Mouse (Mus musculus) MEL (cell line): ENCODE data around the gene Rhobtb1. TPM values are rescaled to one million over a fixed set of nuclear protein-coding genes. Genes with fewer than 3 reads are reported as not detected.

Experiments used
- DNase-seq: peaks from one replicate; pipeline ENCODE4 v3.0.0; 2011; ENCODE audit warnings: low read depth, low spot score
- H3K27ac ChIP-seq: 2 replicates; pipeline ENCODE4 v1.5.1; 2012; ENCODE audit warnings: low read depth, mild to moderate bottlenecking, control low read depth, low read length, moderate library complexity; ENCODE audit not compliant: control insufficient read depth
- H3K27me3 ChIP-seq, 2 experiments: fragments of 150-350 bp in 1 of 2; sonication (generic) in 1 of 2; 2 replicates each; pipeline ENCODE4 v1.6.1; 2012; ENCODE audit warnings: low read length in 2 of 2, mild to moderate bottlenecking in 2 of 2, improper control_type of control experiment in 1 of 2, moderate library complexity in 1 of 2; ENCODE audit not compliant: insufficient read depth in 2 of 2, control insufficient read depth in 1 of 2
- H3K36me3 ChIP-seq, 2 experiments: 2 replicates each; pipeline ENCODE4 v1.6.1; 2012 to 2014; ENCODE audit warnings: low read length in 2 of 2, improper control_type of control experiment in 1 of 2, inconsistent platforms in 1 of 2, mild to moderate bottlenecking in 1 of 2; ENCODE audit not compliant: insufficient read depth in 2 of 2, control insufficient read depth in 1 of 2
- H3K4me1 ChIP-seq, 2 experiments: fragments of 150-350 bp in 1 of 2; sonication (generic) in 1 of 2; 2 replicates each; pipeline ENCODE4 v1.6.1; 2012; ENCODE audit warnings: low read length in 2 of 2, improper control_type of control experiment in 1 of 2, mild to moderate bottlenecking in 1 of 2; ENCODE audit not compliant: insufficient read depth in 2 of 2, control insufficient read depth in 1 of 2
- H3K4me3 ChIP-seq, 2 experiments: fragments of 150-350 bp in 1 of 2; sonication (generic) in 1 of 2; 2 replicates each; pipeline ENCODE4 v1.5.1; 2012; ENCODE audit warnings: low read depth in 2 of 2, low read length in 2 of 2, mild to moderate bottlenecking in 2 of 2, moderate library complexity in 2 of 2, control low read depth in 1 of 2, improper control_type of control experiment in 1 of 2; ENCODE audit not compliant: control insufficient read depth in 1 of 2, insufficient read depth in 1 of 2
- H3K79me2 ChIP-seq: 2 replicates; pipeline ENCODE4 v1.6.1; 2012; ENCODE audit warnings: mild to moderate bottlenecking, low read length, moderate library complexity; ENCODE audit not compliant: control insufficient read depth, poor library complexity, insufficient read depth
- H3K9ac ChIP-seq: 2 replicates; pipeline ENCODE4 v1.6.1; 2012; ENCODE audit warnings: low read depth, mild to moderate bottlenecking, control low read depth, low read length, moderate library complexity; ENCODE audit not compliant: control insufficient read depth, poor library complexity, severe bottlenecking
- H3K9me3 ChIP-seq: fragments of 150-350 bp; sonication (generic); replicated peaks from 2 replicates; pipeline ENCODE4 v1.6.1; 2012; ENCODE audit warnings: mild to moderate bottlenecking, low read length, improper control_type of control experiment, moderate library complexity; ENCODE audit not compliant: insufficient read depth
- BHLHE40 ChIP-seq: IDR thresholded peaks from 2 replicates; pipeline ENCODE4 v1.6.1; 2012; ENCODE audit warnings: low read depth, mild to moderate bottlenecking, inconsistent platforms, low read length, improper control_type of control experiment, borderline replicate concordance
- CHD2 ChIP-seq: IDR thresholded peaks from 2 replicates; pipeline ENCODE4 v1.6.1; 2011; ENCODE audit warnings: low read length, improper control_type of control experiment
- CTCF ChIP-seq, 3 experiments: IDR thresholded peaks in 2 of 3; conservative IDR thresholded peaks in 1 of 3; 2 replicates each; pipeline ENCODE4 v1.5.1; 2011 to 2012; ENCODE audit warnings: low read length in 3 of 3, low read depth in 2 of 3, mild to moderate bottlenecking in 2 of 3, improper control_type of control experiment in 1 of 3, inconsistent platforms in 1 of 3, mixed read lengths in 1 of 3, moderate library complexity in 1 of 3; ENCODE audit not compliant: control insufficient read depth in 1 of 3, insufficient read depth in 1 of 3, poor library complexity in 1 of 3, severe bottlenecking in 1 of 3
- E2F4 ChIP-seq: IDR thresholded peaks from 2 replicates; pipeline ENCODE4 v1.6.1; 2011; ENCODE audit warnings: low read depth, low read length, improper control_type of control experiment, borderline replicate concordance
- ELF1 ChIP-seq: IDR thresholded peaks from 2 replicates; pipeline ENCODE4 v1.6.1; 2014; ENCODE audit warnings: low read depth, mild to moderate bottlenecking, inconsistent platforms, low read length, improper control_type of control experiment, moderate library complexity
- GABPA ChIP-seq: IDR thresholded peaks from 2 replicates; pipeline ENCODE4 v1.6.1; 2012; ENCODE audit warnings: low read depth, mild to moderate bottlenecking, inconsistent platforms, low read length, improper control_type of control experiment, moderate library complexity
- GATA1 ChIP-seq: IDR thresholded peaks from 2 replicates; pipeline ENCODE4 v1.6.1; 2011; ENCODE audit warnings: low read depth, low read length, improper control_type of control experiment
- KAT2A ChIP-seq: conservative IDR thresholded peaks from 2 replicates; pipeline ENCODE4 v1.6.1; 2012; ENCODE audit warnings: low read depth, low read length, improper control_type of control experiment, inconsistent platforms
- MAX ChIP-seq: IDR thresholded peaks from 2 replicates; pipeline ENCODE4 v1.6.1; 2011; ENCODE audit warnings: low read length, improper control_type of control experiment
- MAZ ChIP-seq: IDR thresholded peaks from 2 replicates; pipeline ENCODE4 v1.6.1; 2012; ENCODE audit warnings: low read depth, mild to moderate bottlenecking, inconsistent platforms, low read length, improper control_type of control experiment
- NELFE ChIP-seq: IDR thresholded peaks from 2 replicates; pipeline ENCODE4 v1.6.1; 2011; ENCODE audit warnings: low read depth, low read length, improper control_type of control experiment
- TCF12 ChIP-seq: IDR thresholded peaks from 2 replicates; pipeline ENCODE4 v1.6.1; 2014; ENCODE audit warnings: low read depth, mild to moderate bottlenecking, inconsistent platforms, low read length, improper control_type of control experiment, moderate library complexity
- ZNF384 ChIP-seq: IDR thresholded peaks from 2 replicates; pipeline ENCODE4 v1.6.1; 2012; ENCODE audit warnings: low read depth, mild to moderate bottlenecking, inconsistent platforms, low read length, improper control_type of control experiment
- polyA plus RNA-seq, 2 experiments: library from polyadenylated mRNA; stranded (reverse) in 1 of 2; unstranded in 1 of 2; fragments of >175 nt in 1 of 2; fragments of >200 nt in 1 of 2; gene quantifications; 2 replicates each; pipeline versions ENCODE4 v1.2.1 to v1.2.4; 2012; ENCODE audit warnings: low replicate concordance in 2 of 2, low read depth in 1 of 2; ENCODE audit not compliant: insufficient read length in 2 of 2, insufficient read depth in 1 of 2, missing spikeins in 1 of 2
- total RNA-seq: library from RNA; depleted of rRNA; stranded (reverse); fragments of 300-350 nt; gene quantifications from 2 replicates; pipeline ENCODE4 v1.2.3, GENCODE M21; 2012

Rhobtb1 gene
- total and polyA plus RNA-seq, 3 experiments: not detected

- H3K27me3 ChIP-seq: no peaks in the 10 kb centered on the region
- H3K9ac ChIP-seq: no peak overlapping the region
- no peak overlapping the region for H3K4me3 ChIP-seq
- no peaks in the 10 kb centered on the region for H3K4me1 ChIP-seq
- no peaks in the 10 kb centered on the region for H3K9me3 ChIP-seq
- no peak for DNase-seq
- H3K36me3 ChIP-seq: no peaks in the 10 kb centered on the region
- H3K79me2 ChIP-seq: no peaks in the 10 kb centered on the region
- TF ChIP-seq GABPA (no peak), GATA1 (no peak), CTCF (IDR thresholded peaks at IDR 0.05 in 2 of 3, conservative IDR thresholded peaks at IDR 0.05 in 1 of 3; ENCODE audit: control insufficient read depth in 1 of 3, insufficient read depth in 1 of 3, low read depth in 2 of 3, low read length in 3 of 3, poor library complexity in 1 of 3, severe bottlenecking in 1 of 3) (no peak), NELFE (no peak), E2F4 (no peak), MAZ (no peak), MAX (no peak), ELF1 (no peak), KAT2A (no peak), ZNF384 (no peak)
- TF ChIP-seq, all 39 proteins: peak for 0
- no peak overlapping the region for H3K27ac ChIP-seq
These were observed 101.2 kb downstream of the Rhobtb1 start for GRCm38 (mm10) chr10:69252112-69253074.

- H3K4me3 ChIP-seq: no peak overlapping the region
- H3K9ac ChIP-seq: no peak overlapping the region
- no peaks in the 10 kb centered on the region for H3K4me1 ChIP-seq
- no peaks in the 10 kb centered on the region for H3K36me3 ChIP-seq
- no peaks in the 10 kb centered on the region for H3K79me2 ChIP-seq
- TF ChIP-seq ELF1 (no peak), BHLHE40 (no peak), CHD2 (no peak), TCF12 (no peak), CTCF (IDR thresholded peaks at IDR 0.05 in 2 of 3, conservative IDR thresholded peaks at IDR 0.05 in 1 of 3; ENCODE audit: control insufficient read depth in 1 of 3, insufficient read depth in 1 of 3, low read depth in 2 of 3, low read length in 3 of 3, poor library complexity in 1 of 3, severe bottlenecking in 1 of 3) (no peak)
- H3K27me3 ChIP-seq: no peaks in the 10 kb centered on the region
- no peak for DNase-seq
- H3K27ac ChIP-seq: no peak overlapping the region
- H3K9me3 ChIP-seq: no peaks in the 10 kb centered on the region
These were observed 101.9 kb downstream of the Rhobtb1 start for GRCm38 (mm10) chr10:69253075-69253685.
